Mouse (Mus musculus) lung, postnatal 36 days (tissue): ENCODE data around the gene Pax8.
A peak's percentile ranks its signal among the peaks of the same experiment; 100 is the strongest.

Experiments used
- DNase-seq: peaks from one replicate; pipeline ENCODE4 v3.0.0; 2022; ENCODE audit warnings: mixed read lengths

Pax8 gene

DNA sequence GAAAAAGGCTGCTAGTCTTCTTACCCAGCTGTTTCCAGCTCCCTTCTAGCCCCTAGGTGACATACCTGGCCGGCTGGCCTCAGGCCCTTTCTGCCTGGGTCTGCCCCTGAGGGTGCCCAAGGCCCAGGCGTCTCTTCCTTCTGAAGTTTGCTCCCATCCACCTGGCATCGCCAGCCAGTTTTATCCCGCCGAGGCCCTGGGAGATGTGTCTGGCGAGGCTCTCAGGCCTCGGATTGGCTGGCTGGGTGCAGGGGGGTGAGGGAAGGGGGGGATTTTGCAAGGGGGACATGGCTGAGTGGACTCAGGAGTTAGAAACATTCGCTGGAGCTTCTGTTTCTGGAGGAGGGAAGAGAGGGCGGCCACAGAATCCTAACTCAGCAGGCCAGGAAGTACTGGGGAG is at the start of gene Pax8:
TSS of gene Pax8 (minus strand) at position 180 of the 400 bp plus-strand sequence.
- no peak for DNase-seq

DNA sequence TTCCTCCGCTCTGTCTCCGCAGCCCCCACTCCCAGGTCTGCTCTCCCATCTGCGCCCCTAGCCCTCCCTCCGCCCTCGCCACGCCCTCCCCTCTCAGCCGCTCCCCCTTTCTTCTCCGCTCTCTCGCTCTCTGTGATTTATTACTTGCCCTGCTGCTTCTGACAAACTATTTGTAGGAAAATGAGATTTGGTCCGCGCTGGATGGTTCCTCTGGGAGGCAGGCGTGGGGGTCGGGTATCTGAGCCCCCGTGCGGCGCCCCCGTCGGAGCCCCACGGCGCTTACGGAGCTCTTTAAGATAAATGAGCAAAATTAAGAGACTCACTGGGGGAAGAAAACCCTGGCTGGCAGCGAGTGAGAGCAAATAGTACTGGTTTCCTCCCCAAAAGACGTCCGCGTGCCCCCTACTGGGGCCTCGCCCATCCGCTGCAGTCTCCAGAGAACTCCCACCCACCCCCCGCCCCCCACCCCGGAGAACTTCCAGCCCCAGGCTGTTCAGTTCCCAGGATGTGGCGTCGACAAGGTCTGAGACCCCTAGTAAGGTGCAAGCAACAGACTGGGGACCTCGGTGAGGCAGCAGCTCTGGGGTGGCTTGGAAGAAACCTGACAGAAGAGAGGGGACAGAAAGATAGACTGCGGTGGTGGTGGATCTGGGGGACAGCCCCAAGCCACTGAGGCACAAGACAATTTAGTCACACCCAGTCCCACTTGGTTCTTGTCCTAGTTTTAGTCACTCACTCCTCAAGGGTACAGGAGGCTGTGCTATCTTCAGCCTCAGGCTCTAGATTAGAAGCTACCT is 46.2 kb upstream of the Pax8 start:
- no peak for DNase-seq

DNA sequence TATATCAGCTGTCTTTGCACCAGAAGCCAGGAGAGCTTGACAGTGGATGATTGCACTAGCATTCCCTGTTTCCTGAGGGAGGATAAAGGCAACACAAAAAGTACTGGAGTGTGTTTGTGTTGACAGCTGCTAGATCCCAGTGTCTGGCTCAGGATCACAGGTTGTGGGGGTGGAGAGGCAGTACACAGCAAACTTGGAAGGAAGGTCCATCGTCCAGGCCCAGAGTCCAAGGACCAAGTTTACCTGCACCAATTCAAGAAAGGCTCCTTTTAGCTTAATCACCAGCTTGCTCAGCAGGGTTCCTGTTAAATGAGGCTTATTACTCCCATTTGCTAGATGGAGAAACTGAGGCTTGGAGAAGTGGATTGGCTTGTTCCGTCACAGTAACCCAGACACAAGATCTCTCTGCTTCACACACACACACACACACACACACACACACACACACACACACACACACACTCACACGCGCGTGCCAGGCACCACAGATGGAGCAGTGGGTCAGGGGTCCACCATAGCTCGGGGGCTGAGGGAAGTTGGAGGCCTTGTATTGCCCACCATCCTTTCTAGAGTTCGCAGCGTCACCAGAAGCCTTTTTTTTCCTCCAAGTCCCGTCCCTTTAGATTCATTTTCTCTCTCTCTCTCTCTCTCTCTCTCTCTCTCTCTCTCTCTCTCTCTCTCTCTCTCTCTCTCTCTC is 45.3 kb upstream of the Pax8 start:
- DNase-seq = no peak

DNA sequence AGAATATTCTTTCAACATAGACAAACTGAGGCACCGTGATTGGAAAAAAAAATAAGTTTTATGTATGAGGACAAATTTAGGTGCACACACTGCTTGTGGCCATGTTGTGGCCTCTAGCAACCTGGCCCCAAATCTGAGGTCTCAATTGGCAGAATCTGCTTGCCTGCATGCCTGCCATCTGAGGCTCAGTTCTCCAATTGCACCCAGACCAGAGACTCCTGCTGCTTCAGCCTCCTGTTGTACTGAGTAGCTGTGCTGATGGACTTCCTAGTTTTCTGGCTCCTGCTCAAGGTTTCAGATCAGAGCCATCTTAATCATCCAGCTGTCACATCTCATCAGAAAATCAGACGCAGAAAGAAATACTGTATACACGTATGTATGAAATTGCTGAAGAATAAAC is 41.5 kb upstream of the Pax8 start:
- no peak for DNase-seq

DNA sequence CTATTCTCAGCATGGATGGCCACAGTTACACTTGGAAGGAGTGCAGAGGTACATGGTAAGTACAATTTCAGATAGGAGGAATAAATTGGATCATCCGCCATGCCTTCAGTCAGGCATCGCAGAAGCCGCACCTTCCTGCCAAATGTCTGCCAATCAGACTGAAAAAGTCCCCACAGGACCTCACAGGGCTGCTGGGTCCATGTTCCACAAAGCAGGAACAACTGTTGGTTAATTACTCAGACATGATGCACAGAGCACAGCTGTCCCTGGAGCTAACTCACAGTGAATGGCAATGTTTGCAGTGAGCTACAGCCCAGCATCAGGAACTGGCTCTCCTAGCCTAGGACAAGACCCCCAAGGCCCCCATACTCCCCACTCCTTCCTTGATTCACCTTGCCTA is 32.0 kb upstream of the Pax8 start:
- no peak for DNase-seq

DNA sequence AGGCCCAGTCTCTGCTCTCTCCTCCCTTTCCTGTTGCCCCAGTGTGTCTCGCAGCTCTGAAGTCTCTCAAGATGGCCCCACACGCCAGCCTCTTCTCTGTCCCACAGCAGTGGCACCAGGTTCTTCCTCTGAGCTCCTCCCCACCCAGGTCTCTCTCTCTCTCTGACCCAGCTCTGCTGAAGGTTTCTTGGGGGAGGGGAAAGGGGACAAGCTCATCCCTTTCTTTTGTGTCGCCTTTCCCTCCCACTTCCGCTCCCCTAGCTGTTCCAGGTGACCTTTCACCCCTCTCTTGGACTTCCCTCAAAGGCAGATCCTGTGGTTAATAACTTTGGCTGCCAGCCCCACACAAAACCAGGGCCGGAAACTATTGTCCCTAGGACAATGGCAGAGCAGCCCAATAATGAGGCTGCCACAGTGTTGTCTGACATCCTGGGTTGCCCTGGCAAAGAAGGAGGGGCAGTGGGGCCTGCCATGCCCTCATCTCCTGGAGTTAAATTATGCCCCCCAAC is 27.6 kb upstream of the Pax8 start:
- peak; percentile 69 for DNase-seq

DNA sequence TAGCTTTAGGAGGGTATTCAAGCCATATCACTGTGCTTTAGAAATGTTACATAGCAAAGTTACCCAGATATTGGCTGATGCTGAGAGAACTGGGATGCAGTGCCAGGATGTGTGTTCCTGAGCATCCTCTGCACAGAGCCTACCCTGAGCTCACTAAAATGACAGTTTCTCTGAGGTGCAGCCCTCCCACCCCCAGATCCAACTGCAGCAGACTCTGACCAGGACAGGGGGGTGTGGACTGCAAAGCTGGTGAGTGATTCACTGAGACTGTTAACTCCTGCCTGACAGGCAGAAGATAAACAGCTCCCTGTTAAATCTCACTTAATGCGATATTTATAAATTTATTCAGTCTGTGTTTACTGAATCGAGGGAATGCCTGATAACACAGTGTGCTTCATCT is 25.5 kb upstream of the Pax8 start:
- no peak for DNase-seq

DNA sequence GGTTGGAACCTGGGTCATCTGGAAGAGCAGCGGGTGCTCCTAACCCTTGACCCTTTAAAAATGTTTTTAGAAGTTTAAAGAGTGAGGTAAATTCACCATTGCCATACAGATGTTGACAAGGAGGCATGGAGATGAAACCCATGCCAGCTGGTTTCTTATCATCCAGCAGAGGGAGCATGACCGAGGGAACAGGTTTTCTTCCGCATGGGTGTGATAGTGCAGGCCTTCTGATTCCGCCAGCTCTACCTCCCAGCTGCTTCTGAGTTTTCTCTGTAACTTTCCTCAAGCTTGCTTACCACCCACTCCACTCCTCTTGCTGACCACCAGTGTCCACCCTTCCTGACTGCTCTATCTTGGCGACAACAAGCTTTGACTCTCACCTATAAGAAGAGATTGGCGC is 15.2 kb upstream of the Pax8 start:
- DNase-seq = peak; percentile 6

DNA sequence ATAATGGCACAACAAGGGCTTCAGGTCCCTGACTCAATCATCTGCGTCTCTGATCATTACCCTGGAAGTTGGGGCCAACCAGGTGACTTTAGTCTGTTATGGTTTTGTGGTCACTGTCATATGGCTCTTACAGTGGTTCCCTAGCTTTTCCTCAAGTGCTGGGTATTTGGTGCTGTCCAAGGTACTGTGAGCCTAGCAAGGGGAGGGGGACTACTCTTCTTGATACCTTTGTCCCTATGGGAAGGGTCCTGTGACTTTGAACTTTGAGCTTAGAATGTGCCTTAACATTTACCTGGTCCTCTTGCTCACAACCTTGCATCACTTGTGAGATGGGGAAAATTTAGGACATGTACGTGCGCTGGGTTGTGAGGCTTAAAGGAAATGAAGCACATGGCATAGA is 13.3 kb upstream of the Pax8 start:
- no peak for DNase-seq

DNA sequence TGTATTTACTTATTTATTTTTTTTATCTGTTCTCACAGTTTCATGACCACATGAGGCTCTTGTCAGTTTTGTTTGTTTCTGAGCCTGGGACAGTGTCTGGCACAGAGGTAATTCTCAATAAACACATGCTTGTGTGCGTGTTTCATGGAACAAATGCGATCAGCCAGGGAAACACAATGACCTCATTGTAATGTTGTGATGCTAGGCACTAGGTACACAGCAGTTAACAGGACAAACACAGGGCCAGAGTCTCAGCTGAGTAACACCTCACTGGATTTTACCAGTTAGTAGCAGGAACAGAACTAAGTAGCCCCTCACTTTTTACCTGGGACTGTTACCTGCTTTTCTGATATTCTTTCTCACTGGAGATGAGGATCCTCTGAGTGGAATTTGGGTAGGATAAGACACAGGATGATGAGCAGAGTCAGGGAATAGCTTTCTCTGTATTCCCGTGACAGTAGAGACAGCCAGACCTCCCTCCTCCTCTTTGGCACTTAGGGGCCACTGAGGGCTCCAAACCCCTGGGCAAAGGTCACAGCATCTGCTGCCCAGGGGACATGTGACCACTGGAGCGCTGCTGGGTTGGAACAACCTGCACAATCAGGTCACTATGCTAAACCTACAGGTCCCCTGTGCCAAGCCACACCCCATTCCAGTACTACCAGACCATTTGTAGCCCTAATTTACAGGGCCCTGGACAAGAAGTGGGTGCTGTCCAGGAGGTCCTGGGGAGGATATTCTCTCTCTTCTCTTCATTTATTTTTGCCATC is 11.8 kb upstream of the Pax8 start:
- no peak for DNase-seq

DNA sequence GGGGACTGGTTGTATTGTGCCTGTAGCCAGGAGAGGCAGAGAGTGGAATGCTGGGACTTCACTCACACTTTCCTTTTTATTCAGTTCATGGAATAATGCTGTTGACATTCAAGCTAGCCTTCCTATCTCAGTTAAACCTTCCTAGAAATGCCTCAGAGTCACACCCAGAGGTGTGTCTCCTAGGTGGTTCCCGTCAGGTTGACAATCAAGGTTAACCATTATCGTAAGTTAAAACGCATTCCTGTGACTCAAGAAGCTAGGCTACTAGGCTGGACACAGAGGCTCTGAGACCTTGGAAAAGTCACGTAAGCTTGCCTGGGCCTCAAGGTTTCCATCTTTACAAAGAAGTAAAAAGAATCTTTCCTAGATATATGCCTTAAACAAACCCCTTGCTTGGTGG is 10.0 kb upstream of the Pax8 start:
- no peak for DNase-seq

DNA sequence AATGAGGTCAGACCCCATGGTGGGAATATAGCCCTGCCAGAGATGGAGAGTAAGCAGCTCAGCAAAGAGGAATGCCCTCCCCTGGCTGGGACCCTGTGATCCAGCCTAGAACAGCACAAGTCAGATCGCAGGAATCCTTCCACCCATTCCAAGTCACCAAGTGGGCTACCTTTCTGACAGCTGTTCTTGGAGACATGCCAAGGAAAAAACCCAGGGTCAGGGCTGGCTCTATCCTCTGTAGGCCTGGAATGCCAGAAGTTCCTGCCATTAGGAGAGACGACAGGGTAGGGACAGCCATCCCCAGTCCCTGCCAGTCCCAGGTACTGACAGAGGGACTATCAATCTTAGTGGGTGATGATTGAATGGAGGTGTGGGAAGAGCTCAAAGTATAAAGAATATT is 4.5 kb upstream of the Pax8 start:
- no peak for DNase-seq

DNA sequence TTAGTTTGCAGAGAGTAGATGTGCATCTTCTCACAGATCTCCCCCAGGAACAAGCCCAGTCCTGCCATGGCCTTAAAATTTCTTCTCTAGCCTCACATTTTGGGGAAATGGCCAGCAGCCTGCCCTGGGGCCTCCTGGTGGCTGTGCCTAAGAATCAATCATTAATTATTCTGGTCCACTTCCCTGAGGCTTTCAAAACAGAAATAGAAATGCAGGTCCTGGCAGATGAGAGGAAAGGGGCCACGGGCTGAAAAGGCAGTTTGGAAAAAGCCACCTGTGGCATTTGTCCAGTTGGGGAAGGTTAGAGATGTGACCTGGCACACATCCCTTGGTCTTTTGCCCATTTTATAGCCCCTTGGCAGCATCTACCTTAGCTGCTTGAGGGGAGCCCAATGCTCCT is 3.8 kb upstream of the Pax8 start:
- DNase-seq = no peak

DNA sequence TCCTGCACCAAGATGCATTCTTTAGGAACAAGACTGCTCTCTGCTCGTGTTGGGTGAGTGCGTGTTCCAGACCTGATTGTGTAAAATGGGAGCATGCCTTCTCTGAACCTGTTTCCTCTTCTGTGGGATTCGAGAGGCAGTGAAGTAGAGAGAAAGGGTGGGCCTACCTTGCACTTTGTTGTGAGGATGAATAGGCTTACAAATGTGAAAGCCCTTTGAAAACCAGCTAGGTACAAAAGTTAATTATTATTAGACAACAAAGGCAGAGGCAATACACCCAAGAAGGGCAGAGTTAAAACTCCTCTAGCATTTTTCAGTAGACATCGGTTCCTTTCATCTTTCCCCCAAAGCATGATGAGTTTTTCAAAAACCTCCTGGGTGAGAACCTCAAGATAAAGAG is 3.2 kb upstream of the Pax8 start:
- DNase-seq = no peak

DNA sequence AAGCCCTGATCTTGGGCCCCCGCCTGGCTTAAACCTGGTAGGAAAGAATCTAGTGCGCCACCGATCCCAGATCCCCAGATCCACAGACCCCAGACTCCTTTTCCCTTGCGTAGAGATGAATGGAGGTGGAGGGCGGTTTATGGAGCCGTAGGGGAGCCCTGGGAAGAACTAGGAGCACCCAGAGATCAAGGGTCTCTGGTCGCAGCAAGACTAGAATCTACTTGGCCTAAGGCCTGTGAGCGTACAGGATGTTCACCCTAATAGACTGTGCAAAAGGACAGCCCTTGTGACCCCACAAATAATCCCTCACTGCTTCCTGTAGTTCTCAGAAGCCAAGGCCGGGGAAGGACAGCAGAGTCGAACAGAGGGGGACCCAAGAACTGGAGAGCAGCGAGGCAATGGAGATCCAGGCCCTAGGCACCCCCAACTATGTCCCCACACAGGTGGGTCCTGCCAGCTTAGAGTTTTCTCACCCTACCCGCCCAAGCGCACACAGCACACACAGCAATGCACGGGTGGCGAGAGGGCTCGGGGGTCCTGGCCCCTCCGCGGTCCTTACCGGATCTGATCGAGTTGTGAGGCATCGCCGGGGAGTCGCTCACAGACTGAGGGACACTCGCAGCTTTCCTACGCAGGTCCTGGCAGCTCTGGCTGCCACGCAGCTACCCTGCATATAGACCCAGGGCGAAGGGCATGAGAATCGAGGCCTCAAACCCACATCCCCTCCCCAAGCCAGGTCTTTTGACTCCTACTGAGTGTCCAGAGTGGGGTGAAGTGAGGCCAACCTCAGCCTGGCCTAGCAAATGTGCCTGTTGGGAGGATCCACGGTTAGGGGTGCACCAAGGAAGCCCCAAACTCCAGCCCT is 653 bp downstream of the Pax8 start:
- no peak for DNase-seq

DNA sequence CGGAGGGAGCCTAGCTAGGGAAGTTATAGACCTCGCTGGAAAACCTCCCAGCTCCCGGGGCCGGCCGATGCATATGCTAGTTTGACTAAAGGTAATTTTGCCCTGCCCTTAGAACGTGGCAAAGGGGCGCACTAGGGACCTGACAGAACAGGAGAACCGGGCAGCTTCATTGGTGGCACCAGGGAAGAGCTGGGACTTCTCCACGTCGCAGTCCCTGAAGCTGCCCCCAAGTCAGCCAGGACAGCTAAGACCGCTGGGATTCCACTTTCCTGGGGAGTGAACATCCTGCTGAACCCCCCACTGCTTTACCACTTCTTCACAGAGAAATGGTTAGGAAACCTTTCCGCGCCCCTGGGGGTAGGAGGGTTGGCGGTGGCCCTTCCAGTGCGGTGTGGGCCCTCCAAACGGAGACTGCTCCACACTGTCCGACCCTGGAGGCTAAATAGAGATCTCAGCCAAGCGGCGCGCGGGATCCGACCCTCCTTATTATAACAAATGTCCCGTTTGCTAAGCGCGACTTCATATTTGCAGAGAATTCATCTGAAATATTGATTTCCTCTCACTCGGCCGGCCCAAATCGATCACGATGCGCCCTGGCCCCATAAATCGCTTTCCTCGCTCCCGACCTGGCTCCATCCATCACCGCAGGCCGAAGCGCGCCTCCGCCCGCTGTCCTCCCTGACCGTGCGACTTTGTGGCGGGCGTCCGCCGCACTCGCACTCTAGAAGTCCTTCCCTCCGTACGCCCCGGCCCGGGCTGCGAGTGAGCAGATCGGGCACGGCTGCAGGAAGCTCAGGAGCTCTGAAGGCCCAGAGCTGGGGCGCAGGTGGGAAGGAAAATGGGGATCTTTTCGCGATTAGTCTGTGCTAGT is 1.5 kb downstream of the Pax8 start:
- DNase-seq = no peak

DNA sequence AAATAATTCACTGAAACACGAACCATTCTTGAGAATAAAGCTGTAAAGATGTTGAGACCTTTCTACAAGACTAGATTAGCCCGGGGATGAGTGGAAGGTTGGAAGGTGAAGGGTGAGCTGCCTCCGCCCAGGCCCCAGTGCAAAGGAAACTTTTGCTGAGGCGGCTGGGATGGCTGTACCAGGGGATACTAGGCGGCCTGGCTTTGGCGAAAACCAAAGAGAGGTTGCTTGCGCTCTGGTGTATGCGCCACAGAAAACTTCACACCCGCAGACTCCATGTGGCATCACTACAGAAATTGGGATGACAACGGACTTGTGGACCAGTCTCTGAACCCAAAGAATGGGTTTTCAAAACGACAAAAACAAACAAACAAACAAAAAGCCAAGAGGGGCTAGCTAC is 2.7 kb downstream of the Pax8 start:
- no peak for DNase-seq

DNA sequence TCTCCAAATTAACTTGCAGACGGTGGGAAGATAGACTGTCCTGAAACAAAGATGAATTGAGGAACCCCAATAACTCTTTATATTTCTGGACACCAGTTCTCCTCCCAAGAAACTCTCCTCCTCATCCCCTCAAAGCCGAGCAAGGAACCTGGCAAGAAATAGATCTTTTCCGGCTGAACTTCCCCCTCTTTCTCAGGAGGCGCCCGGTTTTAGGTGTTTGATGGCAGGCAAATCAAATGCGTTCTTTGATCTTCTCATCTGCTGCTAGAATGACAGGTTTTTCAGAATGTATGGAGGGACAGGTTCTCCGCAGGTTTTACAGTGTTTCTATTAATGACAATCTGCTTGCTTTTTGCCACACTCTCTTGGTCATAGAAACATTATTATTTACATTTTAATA is 3.3 kb downstream of the Pax8 start:
- DNase-seq = no peak

DNA sequence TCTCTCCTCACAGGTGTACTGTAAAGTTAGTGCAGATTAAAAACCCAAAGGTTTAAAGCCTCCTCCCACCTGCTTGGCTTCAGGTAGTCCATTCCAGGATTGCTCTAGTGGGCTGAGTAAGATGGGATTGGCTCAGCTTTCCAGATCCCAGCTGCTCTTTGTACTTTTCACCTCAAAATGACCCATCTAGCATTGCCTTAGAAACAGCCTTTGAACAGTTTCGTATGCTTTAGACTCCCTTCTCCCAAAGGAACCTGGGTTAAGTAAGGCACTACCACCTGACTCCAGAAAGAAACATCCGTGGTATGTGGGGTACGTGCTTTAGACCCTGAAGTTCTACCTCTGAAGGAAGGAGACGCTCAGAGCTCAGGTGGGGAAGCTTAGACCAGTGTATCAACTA is 6.3 kb downstream of the Pax8 start:
- DNase-seq = no peak

DNA sequence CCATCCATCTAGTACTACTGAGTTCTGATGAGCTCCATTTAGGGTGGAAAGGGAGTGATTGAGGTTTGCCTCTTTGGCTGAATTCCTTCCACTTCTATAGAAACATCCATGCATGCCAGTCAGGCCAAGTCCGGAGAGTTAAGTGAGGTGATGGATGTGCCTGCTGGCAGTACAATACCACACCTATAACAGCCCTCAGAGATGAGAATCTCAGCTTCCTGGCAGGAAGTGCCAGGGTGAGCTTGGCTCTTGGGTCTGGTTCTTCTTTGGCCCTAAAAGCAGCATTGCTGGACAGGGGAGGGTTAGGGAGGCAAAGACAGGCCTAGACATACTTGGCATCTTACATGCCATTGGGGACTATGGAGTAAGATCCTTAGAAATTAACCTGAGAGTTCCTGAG is 7.0 kb downstream of the Pax8 start:
- DNase-seq = peak; percentile 33

DNA sequence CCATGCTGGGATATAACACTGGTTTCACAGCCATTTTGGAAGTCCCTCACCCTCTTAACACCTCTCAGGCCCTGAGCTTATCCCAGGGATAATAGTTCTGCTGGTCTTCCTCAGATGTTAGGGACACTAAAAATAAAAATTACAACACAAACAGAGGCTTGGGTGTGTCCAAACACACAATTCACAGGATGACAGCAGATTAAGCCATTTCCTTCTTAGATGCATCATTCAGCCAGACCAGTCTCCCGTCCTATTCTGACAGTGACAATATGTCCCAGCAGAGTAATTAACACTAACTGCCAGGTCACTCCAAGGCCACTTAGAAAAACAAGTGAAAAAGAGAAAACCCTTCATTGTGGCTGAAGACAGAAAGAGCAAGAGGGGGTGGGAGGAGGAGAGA is 8.2 kb downstream of the Pax8 start:
- DNase-seq = peak; percentile 49

DNA sequence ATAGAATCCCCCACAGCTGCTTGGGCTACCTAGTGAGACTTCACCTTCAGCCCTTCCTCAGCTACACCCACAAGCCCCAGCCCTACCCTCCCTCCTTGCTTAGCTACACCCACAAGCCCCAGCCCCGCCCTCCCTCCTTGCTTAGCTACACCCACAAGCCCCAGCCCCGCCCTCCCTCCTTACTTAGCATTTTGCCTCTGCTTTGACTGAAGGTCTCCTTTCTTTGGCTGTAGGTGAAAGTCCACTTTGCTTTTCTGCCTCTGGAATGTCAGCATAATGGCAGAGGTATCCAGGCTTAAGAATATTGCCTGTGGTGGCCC is 14.6 kb downstream of the Pax8 start:
- DNase-seq = peak; percentile 9
